Mouse (Mus musculus): ENCODE data around the gene Ascc1. TPM values are rescaled to one million over a fixed set of nuclear protein-coding genes. Genes with fewer than 3 reads are reported as not detected.
A peak's percentile ranks its signal among the peaks of the same experiment; 100 is the strongest.

Ascc1 gene
- polyA plus RNA-seq, 1 experiment: 14.2 TPM

- 80% methylated on average over 4 of the region's 4 CpGs for WGBS
- no peak for TF ChIP-seq POLR2A (IDR thresholded peaks at IDR 0.05; ENCODE audit: low read depth, low read length)
- TF ChIP-seq CTCF (IDR thresholded peaks at IDR 0.05; ENCODE audit: extremely low read depth, insufficient read length, insufficient replicate concordance, low read depth, low read length): no peak
- no peak overlapping the region for H3K27ac ChIP-seq (ENCODE audit: insufficient read depth, low read depth, low read length)
Observed at GRCm38 (mm10) chr10:60116997-60117396, 114.4 kb downstream of the Ascc1 start.

GRCm38 (mm10) chr10:60118464-60118863 is 115.9 kb downstream of the Ascc1 start:
- Histone ChIP-seq H3K27ac (ENCODE audit: insufficient read depth, low read depth, low read length) (no peak overlapping the region), H3K4me3 (ENCODE audit: low read depth, low read length) (no peak overlapping the region), H3K36me3 (ENCODE audit: control insufficient read depth, insufficient read depth, low read length) (no peaks in the 10 kb centered on the region), H3K4me1 (ENCODE audit: control insufficient read depth, insufficient read depth, insufficient read length, low read length) (peaks cover 5% of the 10 kb centered on the region; the same call in 1 of the 2 replicates), H3K27me3 (ENCODE audit: control insufficient read depth, insufficient read depth, low read length) (no peaks in the 10 kb centered on the region)
- WGBS: 84% methylated on average over 7 of the region's 7 CpGs
- no peak for TF ChIP-seq CTCF (IDR thresholded peaks at IDR 0.05; ENCODE audit: extremely low read depth, insufficient read length, insufficient replicate concordance, low read depth, low read length)
- TF ChIP-seq POLR2A (IDR thresholded peaks at IDR 0.05; ENCODE audit: low read depth, low read length): no peak

More at GRCm38 (mm10) chr10:60116997-60117396, 114.4 kb downstream of the Ascc1 start:
- Histone ChIP-seq H3K36me3 (ENCODE audit: control insufficient read depth, insufficient read depth, low read length) (no peaks in the 10 kb centered on the region), H3K27me3 (ENCODE audit: control insufficient read depth, insufficient read depth, low read length) (no peaks in the 10 kb centered on the region), H3K4me3 (ENCODE audit: low read depth, low read length) (no peak overlapping the region), H3K4me1 (ENCODE audit: control insufficient read depth, insufficient read depth, insufficient read length, low read length) (peaks cover 5% of the 10 kb centered on the region; the same call in 1 of the 2 replicates)

- no peak overlapping the region for H3K4me3 ChIP-seq (ENCODE audit: low read depth, low read length)
- no peak for TF ChIP-seq CTCF (IDR thresholded peaks at IDR 0.05; ENCODE audit: extremely low read depth, insufficient read length, insufficient replicate concordance, low read depth, low read length)
- no peak for TF ChIP-seq POLR2A (IDR thresholded peaks at IDR 0.05; ENCODE audit: low read depth, low read length)
- WGBS: 82% methylated on average over 4 of the region's 4 CpGs
- H3K27me3 ChIP-seq (ENCODE audit: control insufficient read depth, insufficient read depth, low read length): no peaks in the 10 kb centered on the region
- no peak overlapping the region for H3K27ac ChIP-seq (ENCODE audit: insufficient read depth, low read depth, low read length)
- H3K4me1 ChIP-seq (ENCODE audit: control insufficient read depth, insufficient read depth, insufficient read length, low read length): peaks cover 5% of the 10 kb centered on the region; the same call in 1 of the 2 replicates
- H3K36me3 ChIP-seq (ENCODE audit: control insufficient read depth, insufficient read depth, low read length): no peaks in the 10 kb centered on the region
Observed at GRCm38 (mm10) chr10:60120630-60121029, 118.0 kb downstream of the Ascc1 start.

GRCm38 (mm10) chr10:60124078-60124477 is 121.5 kb downstream of the Ascc1 start:
- no peak for TF ChIP-seq POLR2A (IDR thresholded peaks at IDR 0.05; ENCODE audit: low read depth, low read length)
- peak; percentile 58; the same call in 1 of the 2 replicates for TF ChIP-seq CTCF (IDR thresholded peaks at IDR 0.05; ENCODE audit: extremely low read depth, insufficient read length, insufficient replicate concordance, low read depth, low read length)
- Histone ChIP-seq H3K4me1 (ENCODE audit: control insufficient read depth, insufficient read depth, insufficient read length, low read length) (no peaks in the 10 kb centered on the region), H3K36me3 (ENCODE audit: control insufficient read depth, insufficient read depth, low read length) (no peaks in the 10 kb centered on the region), H3K27ac (ENCODE audit: insufficient read depth, low read depth, low read length) (no peak overlapping the region), H3K27me3 (ENCODE audit: control insufficient read depth, insufficient read depth, low read length) (no peaks in the 10 kb centered on the region), H3K4me3 (ENCODE audit: low read depth, low read length) (no peak overlapping the region)
- WGBS: 68% methylated on average over 6 of the region's 6 CpGs

GRCm38 (mm10) chr10:60125529-60126327 is 123.1 kb downstream of the Ascc1 start:
- no peaks in the 10 kb centered on the region for H3K27me3 ChIP-seq (ENCODE audit: control insufficient read depth, insufficient read depth, low read length)
- TF ChIP-seq POLR2A (IDR thresholded peaks at IDR 0.05; ENCODE audit: low read depth, low read length): no peak
- no peak for TF ChIP-seq CTCF (IDR thresholded peaks at IDR 0.05; ENCODE audit: extremely low read depth, insufficient read length, insufficient replicate concordance, low read depth, low read length)
- no peak overlapping the region for H3K27ac ChIP-seq (ENCODE audit: insufficient read depth, low read depth, low read length)
- H3K4me3 ChIP-seq (ENCODE audit: low read depth, low read length): peak overlapping the region; percentile 18
- no peaks in the 10 kb centered on the region for H3K4me1 ChIP-seq (ENCODE audit: control insufficient read depth, insufficient read depth, insufficient read length, low read length)
- no peaks in the 10 kb centered on the region for H3K36me3 ChIP-seq (ENCODE audit: control insufficient read depth, insufficient read depth, low read length)
- 29% methylated on average over 22 of the region's 22 CpGs for WGBS

GRCm38 (mm10) chr10:60128287-60128686 is 125.7 kb downstream of the Ascc1 start:
- Histone ChIP-seq H3K36me3 (ENCODE audit: control insufficient read depth, insufficient read depth, low read length) (no peaks in the 10 kb centered on the region), H3K4me1 (ENCODE audit: control insufficient read depth, insufficient read depth, insufficient read length, low read length) (no peaks in the 10 kb centered on the region), H3K27ac (ENCODE audit: insufficient read depth, low read depth, low read length) (no peak overlapping the region), H3K27me3 (ENCODE audit: control insufficient read depth, insufficient read depth, low read length) (no peaks in the 10 kb centered on the region), H3K4me3 (ENCODE audit: low read depth, low read length) (no peak overlapping the region)
- TF ChIP-seq POLR2A (IDR thresholded peaks at IDR 0.05; ENCODE audit: low read depth, low read length): no peak
- no peak for TF ChIP-seq CTCF (IDR thresholded peaks at IDR 0.05; ENCODE audit: extremely low read depth, insufficient read length, insufficient replicate concordance, low read depth, low read length)
- 90% methylated on average over 9 of the region's 9 CpGs for WGBS

GRCm38 (mm10) chr10:60130504-60130903 is 127.9 kb downstream of the Ascc1 start:
- no peak overlapping the region for H3K4me3 ChIP-seq (ENCODE audit: low read depth, low read length)
- no peaks in the 10 kb centered on the region for H3K27me3 ChIP-seq (ENCODE audit: control insufficient read depth, insufficient read depth, low read length)
- TF ChIP-seq POLR2A (IDR thresholded peaks at IDR 0.05; ENCODE audit: low read depth, low read length): no peak
- TF ChIP-seq CTCF (IDR thresholded peaks at IDR 0.05; ENCODE audit: extremely low read depth, insufficient read length, insufficient replicate concordance, low read depth, low read length): no peak
- WGBS: 82% methylated on average over 4 of the region's 4 CpGs
- H3K27ac ChIP-seq (ENCODE audit: insufficient read depth, low read depth, low read length): no peak overlapping the region
- no peaks in the 10 kb centered on the region for H3K4me1 ChIP-seq (ENCODE audit: control insufficient read depth, insufficient read depth, insufficient read length, low read length)
- H3K36me3 ChIP-seq (ENCODE audit: control insufficient read depth, insufficient read depth, low read length): no peaks in the 10 kb centered on the region
